Mouse (Mus musculus) hindbrain, embryonic 10.5 days (tissue): Measurements from ENCODE around the gene Abtb2. TPM values are rescaled to one million over a fixed set of nuclear protein-coding genes. Genes with fewer than 3 reads are reported as not detected.
"Not testable (repeated sequence)": the region's sequence is repeated elsewhere in the genome, so short reads cannot be mapped to it uniquely, and the experiment has no call there.

Source experiments
- DNase-seq: peaks from one replicate; pipeline ENCODE4 v3.0.0-alpha.2; 2017; ENCODE audit warnings: low spot score
- H3K27ac ChIP-seq: fragments of 300-500 bp; sonication (generic); 2 replicates; pipeline ENCODE4 v1.5.1; 2016; ENCODE audit warnings: mild to moderate bottlenecking, moderate library complexity
- H3K27me3 ChIP-seq: fragments of 300-500 bp; sonication (generic); 2 replicates; pipeline ENCODE4 v1.6.1; 2016; ENCODE audit warnings: mild to moderate bottlenecking; ENCODE audit not compliant: poor library complexity, insufficient read depth, severe bottlenecking
- H3K36me3 ChIP-seq: fragments of 300-500 bp; sonication (generic); 2 replicates; pipeline ENCODE4 v1.6.1; 2016; ENCODE audit warnings: mild to moderate bottlenecking, moderate library complexity
- H3K4me1 ChIP-seq: fragments of 300-500 bp; sonication (generic); replicated peaks from 2 replicates; pipeline ENCODE4 v1.6.1; 2016; ENCODE audit warnings: mild to moderate bottlenecking
- H3K4me3 ChIP-seq: fragments of 300-500 bp; sonication (generic); 2 replicates; pipeline ENCODE4 v1.5.1; 2016; ENCODE audit warnings: mild to moderate bottlenecking, moderate library complexity
- H3K9me3 ChIP-seq: fragments of 300-500 bp; sonication (generic); 2 replicates; pipeline ENCODE4 v1.6.1; 2016; ENCODE audit warnings: mild to moderate bottlenecking, moderate library complexity
- WGBS: fragments of 180-500 bp; shearing (Covaris S2); methylation state at CpG from one replicate; pipeline ENCODE4 v1.1.7; 2016; 5-methylcytosine and 5-hydroxymethylcytosine counted together
- polyA plus RNA-seq: library from polyadenylated mRNA; unstranded; fragments of >200 nt; fragmentation: Nextera tagmentation; extraction: Ambion mirVana; gene quantifications from 2 replicates; pipeline ENCODE4 v1.2.1, GENCODE M21; 2016

Gene Abtb2
- 13.3 and 21.3 TPM in 2 replicates for polyA plus RNA-seq

GRCm38 (mm10) chr2:103565732-103566422 lies at the start of gene Abtb2:
TSS of gene Abtb2 (plus strand) at chr2:103566310.
- Histone ChIP-seq H3K4me1 (peaks cover 57% of the 10 kb centered on the region), H3K27ac (peak within 1 kb of the TSS; percentile 87), H3K4me3 (peak within 1 kb of the TSS; percentile 77), H3K9me3 (no peaks in the 10 kb centered on the region), H3K36me3 (no peaks in the 10 kb centered on the region), H3K27me3 (peaks cover 60% of the 10 kb centered on the region)
- WGBS, result under 1% methylated on average over 34 of the region's 34 CpGs
- peak; percentile 94 for DNase-seq

- Histone ChIP-seq H3K4me1 (no peaks in the 10 kb centered on the region), H3K36me3 (no peaks in the 10 kb centered on the region), H3K9me3 (no peaks in the 10 kb centered on the region), H3K4me3 (no peak overlapping the region), H3K27me3 (no peaks in the 10 kb centered on the region), H3K27ac (no peak overlapping the region)
- DNase-seq, result no peak
- 71% methylated on average over 1 of the region's 1 CpGs for WGBS
These were observed 49.6 kb upstream of the Abtb2 start for GRCm38 (mm10) chr2:103516472-103516871.

- Histone ChIP-seq H3K4me1 (no peaks in the 10 kb centered on the region), H3K27me3 (no peaks in the 10 kb centered on the region), H3K9me3 (no peaks in the 10 kb centered on the region), H3K27ac (no peak overlapping the region), H3K4me3 (no peak overlapping the region), H3K36me3 (no peaks in the 10 kb centered on the region)
- WGBS, result 90% methylated on average over 1 of the region's 1 CpGs
- DNase-seq, result no peak
These were observed 40.5 kb upstream of the Abtb2 start for GRCm38 (mm10) chr2:103525596-103525995.

DNA sequence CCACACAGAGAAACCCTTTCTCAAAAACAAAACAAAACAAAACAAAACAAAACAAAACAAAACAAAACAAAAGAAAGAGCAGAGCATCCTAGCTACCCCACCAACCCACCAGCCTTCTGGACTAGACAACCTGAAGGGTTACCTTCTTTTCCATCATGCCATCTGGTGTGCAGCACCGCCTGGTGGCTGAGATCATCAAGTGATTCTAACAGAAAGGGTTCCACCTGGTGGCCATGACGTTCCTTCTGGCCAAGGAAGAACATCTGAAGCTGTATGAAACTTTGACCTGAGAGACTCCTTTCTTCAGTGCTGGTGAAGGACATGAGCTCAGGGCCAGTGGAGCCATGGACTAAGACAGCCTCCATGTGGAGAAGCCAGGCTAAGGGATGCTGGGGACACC lies 19.0 kb upstream of the Abtb2 start:
- Histone ChIP-seq H3K36me3 (no peaks in the 10 kb centered on the region), H3K9me3 (no peaks in the 10 kb centered on the region), H3K27me3 (no peaks in the 10 kb centered on the region), H3K4me3 (no peak overlapping the region), H3K27ac (no peak overlapping the region), H3K4me1 (no peaks in the 10 kb centered on the region)
- WGBS, result 10% methylated on average over 2 of the region's 2 CpGs
- peak; percentile 40 for DNase-seq

GRCm38 (mm10) chr2:103550301-103550700 lies 15.8 kb upstream of the Abtb2 start:
- H3K36me3 ChIP-seq, H3K9me3 ChIP-seq, H3K4me3 ChIP-seq, H3K27me3 ChIP-seq, H3K27ac ChIP-seq, H3K4me1 ChIP-seq, DNase-seq: not testable (repeated sequence)
- WGBS, result 90% methylated on average over 2 of the region's 2 CpGs

DNA sequence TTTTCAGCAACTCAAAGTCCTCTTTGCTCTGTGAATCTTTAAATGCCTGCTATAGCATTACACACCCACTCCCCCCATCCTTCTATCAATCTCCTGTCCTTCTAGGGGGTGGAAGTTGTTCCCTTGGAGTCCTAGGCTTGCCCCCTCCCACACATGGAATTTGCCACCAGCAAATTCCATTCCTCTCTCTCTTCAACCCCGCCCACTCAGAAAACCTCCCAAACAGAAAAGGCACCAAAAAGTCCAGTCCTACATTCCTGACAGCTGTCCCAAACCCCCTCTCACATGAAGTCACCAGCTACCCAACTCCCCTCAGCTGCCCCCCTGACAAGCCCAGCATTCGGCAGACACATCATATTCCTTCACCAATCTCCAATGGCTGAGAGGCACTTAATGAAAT lies 12.1 kb upstream of the Abtb2 start:
- H3K27ac ChIP-seq, result no peak overlapping the region
- no peak for DNase-seq
- no peaks in the 10 kb centered on the region for H3K27me3 ChIP-seq
- 63% methylated on average over 2 of the region's 2 CpGs for WGBS
- no peaks in the 10 kb centered on the region for H3K4me1 ChIP-seq
- H3K4me3 ChIP-seq, result no peak overlapping the region
- H3K9me3 ChIP-seq, result no peaks in the 10 kb centered on the region
- H3K36me3 ChIP-seq, result no peaks in the 10 kb centered on the region

- no peaks in the 10 kb centered on the region for H3K9me3 ChIP-seq
- DNase-seq, result no peak
- H3K27me3 ChIP-seq, result no peaks in the 10 kb centered on the region
- 66% methylated on average over 10 of the region's 10 CpGs for WGBS
- no peak overlapping the region for H3K4me3 ChIP-seq
- no peaks in the 10 kb centered on the region for H3K4me1 ChIP-seq
- no peak overlapping the region for H3K27ac ChIP-seq
- H3K36me3 ChIP-seq, result no peaks in the 10 kb centered on the region
These were observed 9.8 kb upstream of the Abtb2 start for GRCm38 (mm10) chr2:103556125-103556877.

DNA sequence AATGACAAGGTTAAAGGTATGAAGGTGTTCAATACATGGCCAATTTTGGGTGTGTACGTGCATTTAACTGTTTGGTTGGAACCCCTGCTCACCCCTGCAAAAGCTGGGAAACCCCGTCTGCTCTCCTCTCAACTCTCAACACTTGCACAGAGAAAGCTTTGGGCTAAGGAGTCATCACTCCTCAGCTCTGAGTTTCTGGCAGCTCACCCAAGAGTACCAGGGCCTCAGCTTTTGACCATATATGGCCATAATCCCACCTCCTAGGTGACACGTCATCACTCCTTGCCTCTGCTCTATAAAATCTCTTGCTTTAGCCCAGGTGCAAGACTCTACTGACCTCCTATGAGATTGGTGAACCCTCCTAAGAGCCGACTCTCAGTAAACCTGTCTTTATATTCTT lies 5.2 kb upstream of the Abtb2 start:
- DNase-seq, result no peak
- peaks cover 28% of the 10 kb centered on the region for H3K27me3 ChIP-seq
- H3K27ac ChIP-seq, result no peak overlapping the region
- 79% methylated on average over 4 of the region's 4 CpGs for WGBS
- no peaks in the 10 kb centered on the region for H3K9me3 ChIP-seq
- H3K36me3 ChIP-seq, result no peaks in the 10 kb centered on the region
- H3K4me3 ChIP-seq, result no peak overlapping the region
- peaks cover 13% of the 10 kb centered on the region for H3K4me1 ChIP-seq

GRCm38 (mm10) chr2:103564427-103565023 lies 1.6 kb upstream of the Abtb2 start:
- Histone ChIP-seq H3K36me3 (no peaks in the 10 kb centered on the region), H3K4me3 (peak overlapping the region; percentile 77), H3K27ac (no peak overlapping the region), H3K9me3 (no peaks in the 10 kb centered on the region), H3K4me1 (peaks cover 48% of the 10 kb centered on the region), H3K27me3 (peaks cover 53% of the 10 kb centered on the region)
- 22% methylated on average over 8 of the region's 8 CpGs for WGBS
- no peak for DNase-seq

DNA sequence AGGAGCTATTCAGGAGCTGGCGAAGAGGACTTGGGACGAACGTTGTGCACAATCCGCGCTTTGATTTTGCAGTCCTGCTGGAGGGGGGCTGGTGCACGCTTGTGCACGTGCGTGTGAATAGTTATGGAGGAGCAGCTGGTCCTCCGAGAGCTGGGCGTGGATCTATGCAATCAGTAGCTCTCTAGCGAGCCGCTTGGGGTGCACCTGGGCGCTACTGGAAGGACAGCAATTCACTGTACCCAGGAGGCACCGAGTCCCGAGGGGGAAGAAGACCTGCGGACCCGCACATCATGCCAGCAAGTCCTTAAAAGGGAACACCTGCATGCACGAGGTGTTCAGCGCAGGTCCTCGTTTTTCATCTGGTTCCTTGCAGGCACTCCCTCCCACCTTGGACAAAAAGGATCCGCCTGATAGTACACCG lies 929 bp upstream of the Abtb2 start:
- Histone ChIP-seq H3K27me3 (peaks cover 57% of the 10 kb centered on the region), H3K27ac (peak overlapping the region; percentile 87), H3K36me3 (no peaks in the 10 kb centered on the region), H3K4me3 (peak overlapping the region; percentile 77), H3K9me3 (no peaks in the 10 kb centered on the region), H3K4me1 (peaks cover 55% of the 10 kb centered on the region)
- WGBS, result 2% methylated on average over 22 of the region's 22 CpGs
- peak; percentile 63 for DNase-seq

DNA sequence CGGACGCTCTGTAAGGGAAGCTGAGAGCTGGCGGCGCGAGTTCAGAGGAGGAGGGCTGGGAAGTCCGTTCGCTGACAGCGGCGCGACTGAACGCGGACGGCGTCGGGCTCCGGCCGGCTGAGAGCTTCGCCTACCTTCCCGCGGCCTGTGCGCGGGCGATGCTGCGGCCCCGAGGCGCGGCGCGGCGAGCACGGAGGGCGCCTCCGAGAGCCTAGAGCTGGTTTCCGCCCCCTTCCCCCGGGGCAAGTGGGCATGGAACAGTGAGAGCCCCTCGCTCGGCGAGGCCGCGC lies 258 bp downstream of the Abtb2 start:
- Histone ChIP-seq H3K9me3 (no peaks in the 10 kb centered on the region), H3K36me3 (no peaks in the 10 kb centered on the region), H3K27ac (peak overlapping the region; percentile 87), H3K4me3 (peak overlapping the region; percentile 77), H3K27me3 (peaks cover 60% of the 10 kb centered on the region), H3K4me1 (peaks cover 57% of the 10 kb centered on the region)
- DNase-seq, result no peak
- under 1% methylated on average over 40 of the region's 40 CpGs for WGBS

DNA sequence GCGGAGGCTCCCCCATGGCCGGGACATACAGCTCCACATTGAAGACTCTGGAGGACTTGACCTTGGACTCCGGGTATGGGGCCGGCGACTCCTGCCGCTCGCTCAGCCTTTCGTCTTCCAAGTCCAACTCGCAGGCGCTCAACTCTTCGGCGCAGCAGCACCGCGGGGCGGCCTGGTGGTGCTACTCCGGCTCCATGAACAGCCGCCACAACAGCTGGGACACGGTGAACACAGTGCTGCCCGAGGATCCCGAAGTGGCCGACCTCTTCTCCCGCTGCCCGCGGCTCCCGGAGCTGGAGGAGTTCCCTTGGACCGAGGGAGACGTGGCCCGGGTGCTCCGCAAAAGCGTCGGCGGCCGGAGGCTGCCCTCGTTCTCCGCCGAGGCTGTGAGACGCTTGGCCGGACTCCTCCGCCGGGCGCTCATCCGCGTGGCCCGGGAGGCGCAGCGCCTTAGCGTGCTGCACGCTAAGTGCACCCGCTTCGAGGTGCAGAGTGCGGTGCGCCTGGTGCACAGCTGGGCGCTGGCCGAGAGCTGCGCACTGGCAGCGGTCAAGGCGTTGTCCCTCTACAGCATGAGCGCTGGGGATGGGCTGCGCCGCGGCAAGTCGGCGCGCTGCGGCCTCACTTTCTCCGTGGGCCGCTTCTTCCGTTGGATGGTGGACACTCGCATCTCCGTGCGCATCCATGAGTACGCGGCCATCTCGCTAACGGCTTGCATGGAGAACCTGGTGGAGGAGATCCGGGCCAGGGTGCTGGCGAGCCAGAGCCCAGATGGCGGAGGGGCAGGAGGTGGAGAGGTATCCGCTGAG lies 807 bp downstream of the Abtb2 start:
- H3K9me3 ChIP-seq, result no peaks in the 10 kb centered on the region
- H3K27ac ChIP-seq, result peak overlapping the region; percentile 87
- DNase-seq, result peak; percentile 81
- H3K4me1 ChIP-seq, result peaks cover 57% of the 10 kb centered on the region
- peaks cover 58% of the 10 kb centered on the region for H3K27me3 ChIP-seq
- H3K4me3 ChIP-seq, result peak overlapping the region; percentile 77
- WGBS, result under 1% methylated on average over 79 of the region's 79 CpGs
- no peaks in the 10 kb centered on the region for H3K36me3 ChIP-seq
